Mouse (Mus musculus) layer of hippocampus, adult 2 months (tissue): Measurements from ENCODE around the gene Tmem176b. TPM values are rescaled to one million over a fixed set of nuclear protein-coding genes. Genes with fewer than 3 reads are reported as not detected.
A peak's percentile ranks its signal among the peaks of the same experiment; 100 is the strongest.

ENCODE experiments used
- DNase-seq, 2 experiments: peaks; one replicate each; pipeline ENCODE4 v3.0.0; 2022; ENCODE audit warnings: low spot score in 2 of 2
- H3K27ac ChIP-seq: fragments of 200-600 bp; 2 replicates; pipeline ENCODE4 v1.8.1; 2022
- H3K4me3 ChIP-seq: fragments of 200-600 bp; 2 replicates; pipeline ENCODE4 v1.8.1; 2022; ENCODE audit warnings: mild to moderate bottlenecking
- CTCF ChIP-seq: fragments of 200-600 bp; conservative IDR thresholded peaks from 2 replicates; pipeline ENCODE4 v1.8.1; 2022; ENCODE audit warnings: antibody characterized with exemption, mild to moderate bottlenecking, moderate library complexity
- total RNA-seq, 2 experiments: library from RNA; stranded (reverse); gene quantifications; 2 replicates each; pipeline ENCODE4 v1.2.3; 2021

Gene Tmem176b
- total RNA-seq, 2 experiments from 2014 or later, result 51.4 to 57.1 TPM

- H3K4me3 ChIP-seq, result no peak overlapping the region
- H3K27ac ChIP-seq, result no peak overlapping the region
- no peak for DNase-seq
- no peak for TF ChIP-seq CTCF
Measured at GRCm38 (mm10) chr6:48861616-48862280, 20.5 kb upstream of the Tmem176b start.

DNA sequence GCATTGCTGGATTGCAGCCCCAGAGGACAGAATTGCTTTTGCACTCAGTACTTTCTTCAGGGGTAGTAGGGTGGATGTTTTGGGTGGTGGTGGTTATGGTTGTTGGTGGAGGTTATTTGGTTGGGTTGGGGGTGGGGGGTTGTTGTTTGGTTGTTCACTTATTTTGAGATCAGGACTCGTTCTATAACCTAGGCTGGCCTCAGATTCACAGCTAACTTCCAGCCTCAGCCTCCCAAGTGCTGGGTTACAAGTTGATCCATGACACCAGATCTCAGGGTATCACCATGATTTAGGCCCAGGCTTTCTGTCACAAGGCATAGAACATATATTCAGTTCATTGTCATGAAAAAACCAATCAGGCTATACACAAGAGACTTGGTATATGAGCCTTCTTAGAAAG is 19.6 kb upstream of the Tmem176b start:
- DNase-seq, result no peak
- H3K27ac ChIP-seq, result no peak overlapping the region
- no peak for TF ChIP-seq CTCF
- H3K4me3 ChIP-seq, result no peak overlapping the region

DNA sequence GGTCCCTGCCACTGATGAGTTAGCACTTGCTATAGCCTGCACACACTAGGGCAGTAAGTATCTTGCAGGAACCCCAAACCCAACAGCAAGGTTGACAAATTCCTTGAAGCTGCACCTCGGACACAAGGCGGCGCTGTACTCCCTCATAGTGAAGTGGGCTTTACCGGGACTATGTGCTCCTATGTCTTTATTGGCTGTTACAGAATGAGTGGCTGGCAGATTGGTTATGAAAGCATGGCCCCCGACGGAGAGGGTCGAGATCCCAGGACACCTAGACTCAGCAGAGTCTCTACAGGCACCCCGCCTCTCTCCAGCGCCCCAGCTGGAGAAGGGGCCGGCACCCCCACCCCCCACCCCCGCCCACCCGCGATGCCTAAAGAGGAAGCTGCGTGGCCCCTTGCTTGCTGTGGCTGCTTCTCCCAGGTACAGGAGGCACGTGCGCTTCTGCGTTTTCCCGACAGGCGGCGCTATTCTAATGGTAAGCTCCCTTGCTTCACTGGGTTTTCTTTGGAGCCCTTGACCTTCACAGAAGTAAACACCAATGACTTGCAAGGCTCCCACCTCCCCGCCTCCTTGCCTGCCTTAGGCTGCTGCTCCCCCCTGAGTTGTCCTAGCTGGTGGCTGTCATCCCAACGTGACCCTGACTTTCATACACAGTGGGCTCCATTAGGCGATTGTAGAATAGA is 19.0 kb upstream of the Tmem176b start:
- DNase-seq, result peak; percentile 26 to 54
- Histone ChIP-seq H3K27ac (no peak overlapping the region), H3K4me3 (peak overlapping the region; percentile 33; the same call in 1 of the 2 replicates)
- TF ChIP-seq CTCF, result peak; percentile 77

GRCm38 (mm10) chr6:48857613-48858302 is 16.5 kb upstream of the Tmem176b start:
- DNase-seq, result no peak
- H3K27ac ChIP-seq, result no peak overlapping the region
- no peak overlapping the region for H3K4me3 ChIP-seq
- peak; percentile 62 for TF ChIP-seq CTCF

GRCm38 (mm10) chr6:48854155-48854554 is 12.9 kb upstream of the Tmem176b start:
- no peak overlapping the region for H3K4me3 ChIP-seq
- TF ChIP-seq CTCF, result peak; percentile 24; the same call in 1 of the 2 replicates
- H3K27ac ChIP-seq, result no peak overlapping the region
- DNase-seq, result no peak

- Histone ChIP-seq H3K27ac (peak overlapping the region; percentile 59; the same call in 1 of the 2 replicates), H3K4me3 (peak overlapping the region; percentile 5)
- no peak for TF ChIP-seq CTCF
- DNase-seq, result no peak
Measured at GRCm38 (mm10) chr6:48851820-48852491, 10.7 kb upstream of the Tmem176b start.

- Histone ChIP-seq H3K27ac (no peak overlapping the region), H3K4me3 (no peak overlapping the region)
- TF ChIP-seq CTCF, result no peak
- no peak for DNase-seq
Measured at GRCm38 (mm10) chr6:48845086-48845485, 3.8 kb upstream of the Tmem176b start.

DNA sequence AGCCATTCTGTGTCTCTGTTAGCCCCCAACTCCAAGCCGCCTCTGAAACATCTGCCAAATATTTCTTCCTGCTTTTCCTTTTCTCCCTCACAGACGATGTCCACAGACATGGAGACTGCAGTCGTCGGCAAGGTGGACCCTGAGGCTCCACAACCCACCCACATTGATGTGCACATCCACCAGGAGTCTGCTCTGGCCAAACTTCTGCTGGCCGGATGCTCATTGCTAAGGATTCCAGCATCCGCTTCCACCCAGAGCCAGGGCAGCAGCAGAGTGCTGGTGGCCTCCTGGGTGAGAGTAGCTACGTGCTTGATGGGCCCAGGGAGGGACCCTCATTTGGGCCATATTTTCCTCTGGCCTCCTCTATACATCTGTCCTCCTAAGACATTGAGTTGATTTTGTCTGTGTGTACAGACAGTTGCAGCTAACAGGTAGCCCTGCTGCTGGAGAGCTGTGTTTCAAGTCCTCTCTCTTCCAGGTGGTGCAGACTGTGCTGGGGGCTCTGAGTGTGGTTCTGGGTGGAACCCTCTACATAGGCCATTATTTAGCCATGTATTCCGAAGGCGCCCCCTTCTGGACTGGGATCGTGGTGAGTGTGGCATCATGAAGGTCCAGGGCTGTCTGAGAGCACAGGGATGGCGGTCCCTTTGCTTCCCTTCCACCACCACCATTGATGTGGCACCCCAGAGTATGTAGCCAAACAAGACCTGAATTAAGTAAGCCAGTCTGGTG is 981 bp upstream of the Tmem176b start:
- DNase-seq, result no peak
- Histone ChIP-seq H3K4me3 (peak overlapping the region; percentile 10; the same call in 1 of the 2 replicates), H3K27ac (peak overlapping the region; percentile 74; the same call in 1 of the 2 replicates)
- TF ChIP-seq CTCF, result peak; percentile 50

DNA sequence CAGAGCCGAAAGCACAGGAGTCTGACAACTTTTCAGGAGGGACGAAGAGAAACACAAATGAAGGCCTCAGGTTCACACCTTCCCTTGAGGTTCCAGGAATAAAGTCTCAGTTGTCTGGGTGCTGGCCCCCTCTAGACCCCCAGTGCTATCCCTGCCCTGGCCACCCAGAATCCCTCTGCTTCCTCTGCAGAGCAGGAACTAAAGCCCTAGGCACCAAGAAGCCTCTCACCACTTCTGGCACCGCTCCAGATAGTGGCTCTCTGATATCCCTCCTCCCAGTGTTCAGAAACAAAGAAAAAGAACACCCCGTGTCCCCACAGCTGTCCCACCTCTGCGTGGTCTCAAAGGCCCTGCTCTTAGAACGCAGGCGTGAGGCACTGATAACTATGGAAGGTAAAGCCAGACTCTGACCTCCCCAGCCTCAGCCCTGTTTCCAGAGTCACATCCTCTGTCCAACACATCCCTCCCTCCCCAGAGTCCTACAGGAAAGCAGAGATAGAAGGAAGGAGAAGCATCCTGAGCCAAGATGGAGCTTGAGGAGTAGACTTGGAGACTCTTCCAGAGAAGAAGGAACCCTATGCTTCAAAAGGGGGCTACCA is 826 bp downstream of the Tmem176b start, which contains the start of gene Tmem176a:
Tmem176a (plus strand) TSS at position 549 of the 599 bp plus-strand sequence.
- no peak for DNase-seq
- TF ChIP-seq CTCF, result no peak
- Histone ChIP-seq H3K4me3 (peak within 1 kb of the TSS; percentile 53), H3K27ac (peak within 1 kb of the TSS; percentile 86)

DNA sequence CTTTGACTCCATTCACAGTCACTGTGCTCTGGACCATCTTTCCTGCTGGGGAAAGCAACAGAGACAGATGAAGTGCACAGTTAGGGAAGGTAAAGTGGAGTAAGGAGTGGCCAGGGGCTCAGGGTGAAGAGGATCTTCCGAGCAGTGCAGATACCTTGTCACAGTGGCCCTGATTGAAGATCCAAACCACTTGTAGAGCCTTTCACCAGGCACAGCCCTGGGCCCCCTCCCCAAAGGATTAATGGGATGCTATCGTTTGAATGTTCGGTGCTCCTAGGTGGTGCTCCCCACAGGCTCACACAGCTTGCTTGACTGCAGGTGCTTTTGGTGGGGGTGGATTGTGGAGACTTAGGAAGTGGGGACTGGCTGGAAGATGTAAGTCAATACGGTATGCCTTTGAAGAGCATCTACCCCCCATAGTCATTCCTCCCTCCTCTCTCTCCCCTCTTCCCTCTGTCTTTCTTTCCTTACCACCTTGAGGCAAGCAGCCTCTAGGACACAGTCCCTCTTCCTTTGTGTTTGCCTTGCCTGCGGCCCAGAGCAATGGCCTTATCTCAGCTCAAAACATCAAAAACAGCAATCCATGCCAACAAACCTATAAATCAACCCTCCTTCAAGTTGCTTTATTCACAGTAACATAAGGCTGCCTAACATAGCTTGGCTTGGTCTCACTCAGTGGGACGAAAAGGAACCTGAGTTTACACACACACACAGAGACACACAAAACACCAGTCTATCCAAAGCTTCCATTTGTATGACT is 2.8 kb downstream of the Tmem176b start:
- Histone ChIP-seq H3K27ac (no peak overlapping the region), H3K4me3 (no peak overlapping the region)
- TF ChIP-seq CTCF, result no peak
- no peak for DNase-seq

DNA sequence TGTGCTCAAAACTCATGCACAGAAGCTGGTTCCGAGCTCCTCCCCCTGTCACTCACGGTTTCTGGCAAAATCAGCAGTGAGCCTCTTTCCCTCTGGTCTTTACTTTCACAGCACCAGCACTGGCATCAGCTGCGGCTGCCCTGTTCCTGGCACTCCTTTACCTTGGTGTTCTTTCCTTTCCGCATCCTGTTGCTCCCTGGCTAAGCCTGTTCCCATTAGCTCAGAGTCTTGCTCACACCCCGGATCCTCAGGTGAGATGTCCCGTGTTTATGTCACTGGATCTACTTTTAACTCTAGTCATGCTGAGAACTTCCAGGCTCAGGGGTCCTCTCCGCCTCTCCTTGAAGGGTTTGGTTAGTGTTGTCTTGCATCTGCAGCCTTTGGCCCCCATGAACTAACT is 3.8 kb downstream of the Tmem176b start:
- TF ChIP-seq CTCF, result no peak
- DNase-seq, result no peak
- no peak overlapping the region for H3K27ac ChIP-seq
- no peak overlapping the region for H3K4me3 ChIP-seq

- no peak for TF ChIP-seq CTCF
- no peak overlapping the region for H3K4me3 ChIP-seq
- no peak overlapping the region for H3K27ac ChIP-seq
- no peak for DNase-seq
Measured at GRCm38 (mm10) chr6:48836146-48836545, 5.2 kb downstream of the Tmem176b start.
